Mouse (Mus musculus): ENCODE results near the gene Dusp5. TPM values are rescaled to one million over a fixed set of nuclear protein-coding genes. Genes with fewer than 3 reads are reported as not detected.
A peak's percentile ranks its signal among the peaks of the same experiment; 100 is the strongest.

Gene Dusp5
- total RNA-seq, 4 experiments from 2014 or later = 7.8 to 12.1 (median 10.0) TPM

DNA sequence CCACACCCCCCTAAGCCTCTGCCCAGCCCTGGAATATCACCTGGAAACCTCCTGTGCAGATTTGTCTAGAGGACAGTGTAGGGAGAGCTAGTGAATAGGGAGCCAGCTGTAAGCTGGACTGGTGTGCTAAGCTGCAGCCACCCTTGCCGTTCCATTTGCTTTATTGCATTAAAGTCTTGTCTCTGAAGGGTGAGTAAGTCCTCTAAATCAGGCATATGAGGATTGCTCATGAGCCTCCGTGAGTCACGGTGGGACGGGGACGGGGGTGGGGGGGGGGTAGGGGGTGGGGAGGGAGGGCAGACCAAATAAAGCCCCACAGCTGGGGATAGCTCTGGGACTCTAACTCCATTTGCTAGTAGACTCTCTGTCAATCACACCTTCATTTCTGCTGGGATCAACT is 14.7 kb downstream of the Dusp5 start:
- DNase-seq (ENCODE audit: low spot score in 2 of 2) = no peak

DNA sequence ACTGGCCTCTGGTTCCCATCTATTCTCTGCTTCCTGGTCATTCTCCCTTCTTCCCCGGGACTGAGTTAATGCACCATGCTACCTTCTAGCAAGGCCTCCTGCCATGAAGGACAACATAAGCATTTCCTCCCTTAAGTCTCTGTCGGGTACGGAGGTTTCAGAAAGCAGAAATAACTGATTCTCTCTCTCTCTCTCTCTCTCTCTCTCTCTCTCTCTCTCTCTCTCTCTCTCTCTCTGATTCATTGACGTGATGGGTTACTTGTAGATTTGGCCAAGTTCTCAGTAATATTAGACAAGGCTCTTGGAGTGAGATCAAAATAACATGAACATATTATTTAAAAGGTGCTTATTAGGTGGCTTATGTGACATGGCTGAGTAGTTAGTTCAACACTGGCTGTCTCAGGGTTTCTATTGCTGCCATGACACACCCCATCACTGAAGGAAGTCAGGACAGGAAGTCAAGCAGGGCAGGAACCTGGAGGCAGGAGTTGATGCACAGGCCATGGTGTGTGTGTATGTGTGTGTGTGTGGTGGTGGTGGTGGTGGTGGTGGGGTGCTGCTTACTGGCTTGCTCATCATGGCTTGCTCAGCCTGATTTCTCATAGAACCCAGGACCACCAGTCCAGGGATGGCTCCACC is 16.1 kb downstream of the Dusp5 start:
- DNase-seq (ENCODE audit: low spot score in 2 of 2) = no peak

DNA sequence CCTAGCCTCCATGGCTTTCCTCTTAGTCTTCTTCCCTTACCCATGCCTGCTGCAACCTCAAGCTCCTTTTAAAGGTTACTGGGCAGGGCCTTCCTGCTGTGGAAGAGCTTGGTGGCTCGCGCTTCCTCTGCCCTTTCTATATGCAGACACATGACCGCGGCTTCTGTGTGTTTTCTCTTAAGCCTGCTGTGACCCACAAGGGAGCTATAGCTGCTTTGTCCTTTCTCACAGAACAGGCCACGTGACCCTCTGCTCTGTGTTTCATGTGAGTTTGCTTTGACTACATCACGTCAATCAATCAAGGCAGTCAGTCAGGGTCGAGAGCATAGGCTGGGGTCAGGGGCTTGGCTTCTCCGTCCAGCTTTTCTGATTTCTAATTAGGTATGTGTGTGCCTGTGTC is 18.7 kb downstream of the Dusp5 start:
- DNase-seq (ENCODE audit: low spot score in 2 of 2) = no peak

DNA sequence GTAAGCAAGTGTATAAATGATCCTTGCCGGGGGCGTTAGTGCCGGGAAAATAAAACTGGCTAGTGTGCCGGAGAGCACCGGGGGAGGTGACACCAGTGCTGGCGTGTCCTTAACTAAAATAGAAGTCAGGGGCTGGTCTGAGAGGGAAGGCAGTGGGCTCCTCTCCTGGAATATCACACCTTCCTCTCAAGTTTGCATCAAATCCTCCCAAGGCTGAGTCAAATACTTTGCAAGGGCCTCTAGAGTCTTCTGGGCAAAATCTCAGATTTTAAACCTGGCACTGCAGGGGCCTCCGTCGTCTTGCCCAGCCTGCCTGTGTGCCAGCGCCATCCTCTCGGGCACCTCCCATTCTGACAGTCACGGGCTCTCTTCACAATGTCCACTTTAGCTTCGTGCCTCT is 22.1 kb downstream of the Dusp5 start:
- DNase-seq (ENCODE audit: low spot score in 2 of 2) = peak in 1 of 2 experiments; percentile 55

DNA sequence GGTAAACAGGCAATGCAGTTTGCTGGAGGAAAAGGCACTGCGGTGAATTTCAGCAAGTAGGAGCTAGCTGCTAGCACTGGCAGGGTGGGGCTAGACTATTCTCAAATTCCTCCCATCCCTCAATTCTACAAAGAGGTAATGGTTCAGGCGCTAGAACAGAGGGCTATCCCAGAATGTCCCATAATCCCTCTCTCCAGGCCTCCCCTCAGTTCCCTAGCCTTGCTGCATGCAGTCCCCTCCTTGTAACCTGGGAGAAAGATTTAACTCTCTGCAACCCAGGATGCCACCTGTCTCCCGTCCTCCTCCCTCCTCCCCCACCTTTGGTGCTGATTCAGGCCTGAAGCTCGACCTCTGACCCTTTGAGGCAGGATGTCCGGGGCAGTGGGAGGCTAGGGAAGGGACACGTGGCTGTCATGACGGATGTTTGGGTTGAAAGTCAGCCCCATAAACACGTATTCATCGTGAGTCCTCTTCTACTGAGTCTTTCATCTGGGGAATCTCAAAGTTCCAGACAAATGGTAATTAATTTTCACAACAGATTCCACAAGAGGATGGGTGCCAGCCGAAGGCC is 23.4 kb downstream of the Dusp5 start:
- no peak for DNase-seq (ENCODE audit: low spot score in 2 of 2)

DNA sequence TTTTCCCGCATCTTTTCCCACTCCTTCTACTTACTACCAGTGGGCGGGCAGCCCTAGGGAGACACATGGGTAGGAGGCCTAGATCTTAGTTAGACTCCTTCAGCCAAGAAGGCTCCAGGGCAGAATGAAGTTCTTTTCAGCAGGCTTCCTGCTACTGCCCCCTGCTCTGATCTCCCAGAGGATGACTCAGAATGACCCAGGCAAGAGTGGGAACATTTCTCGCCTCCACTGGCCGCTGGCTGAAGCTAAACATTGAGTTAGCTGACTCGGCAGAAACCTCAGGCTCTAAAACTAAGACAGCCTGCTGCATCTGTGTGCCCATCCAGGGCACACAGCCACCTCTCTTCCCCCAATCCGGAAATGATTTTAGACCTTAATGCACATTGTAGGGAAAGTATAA is 23.9 kb downstream of the Dusp5 start:
- DNase-seq (ENCODE audit: low spot score in 2 of 2) = no peak

DNA sequence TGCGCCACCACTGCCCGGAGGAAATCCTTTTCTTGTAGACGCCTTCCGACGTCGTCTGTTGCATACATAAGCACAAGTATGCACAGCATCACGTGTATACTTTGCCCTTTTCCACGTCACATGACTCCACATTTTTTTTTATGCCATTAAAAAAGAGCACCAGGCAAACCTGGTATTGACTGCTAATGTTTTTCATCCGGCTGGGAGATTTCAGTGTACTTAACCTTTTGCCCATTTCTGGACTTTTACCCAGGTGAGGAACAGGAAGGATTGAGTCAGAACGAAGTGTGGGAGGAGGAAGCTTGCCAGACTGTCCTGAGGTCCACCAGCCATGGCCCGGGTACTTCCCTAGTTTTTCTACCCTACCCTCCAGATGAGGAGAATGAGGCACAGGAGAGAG is 25.5 kb downstream of the Dusp5 start:
- no peak for DNase-seq (ENCODE audit: low spot score in 2 of 2)

DNA sequence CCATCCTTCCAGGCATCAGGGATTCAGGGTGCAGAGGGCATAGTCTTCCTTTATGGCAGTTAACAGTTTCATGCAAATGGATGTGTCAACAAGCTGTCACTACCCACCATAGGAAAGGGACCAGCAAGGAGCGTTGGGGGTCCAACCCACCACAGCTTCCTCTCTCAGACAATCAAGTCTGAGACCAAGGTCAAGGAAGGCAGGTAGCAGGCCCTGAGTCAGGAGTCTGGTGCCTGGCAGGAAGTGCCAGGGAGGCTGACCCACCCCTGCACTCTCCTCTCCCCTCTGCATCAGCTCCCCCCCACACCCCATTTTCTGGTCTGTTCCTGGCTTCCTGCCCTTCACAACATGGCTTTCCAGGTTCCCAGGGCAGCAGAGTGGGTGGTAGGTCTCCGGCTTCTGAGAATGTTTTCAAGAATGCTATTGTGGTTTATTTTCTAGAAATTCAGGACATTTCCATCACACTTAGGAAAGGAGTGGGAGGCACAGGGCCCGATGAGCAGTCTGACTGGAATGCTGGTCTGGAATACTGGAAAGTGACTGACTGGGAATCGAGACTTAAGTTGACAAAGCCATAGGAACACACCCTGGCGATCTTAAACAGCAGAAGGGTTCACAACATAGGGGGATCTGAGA is 26.2 kb downstream of the Dusp5 start:
- no peak for DNase-seq (ENCODE audit: low spot score in 2 of 2)

DNA sequence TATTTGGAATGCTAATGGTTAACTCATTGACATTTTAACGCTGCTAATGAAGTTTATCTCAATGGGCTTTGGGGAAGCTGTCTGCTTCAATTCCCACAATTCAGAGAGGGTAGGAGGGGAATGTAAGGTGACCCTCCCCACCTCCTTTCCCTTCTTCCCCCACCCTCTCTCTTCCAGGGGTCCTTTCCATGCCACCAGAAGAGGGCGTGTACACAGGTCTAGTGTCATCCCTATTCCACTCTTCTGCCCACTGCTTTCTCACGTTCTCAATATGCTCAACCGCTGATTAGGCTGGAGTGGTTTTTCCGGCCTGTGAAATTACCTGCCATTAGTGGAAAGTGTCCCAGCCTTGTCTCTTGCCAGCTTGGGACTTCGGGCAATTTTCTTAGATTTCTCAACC is 27.9 kb downstream of the Dusp5 start:
- DNase-seq (ENCODE audit: low spot score in 2 of 2) = no peak

DNA sequence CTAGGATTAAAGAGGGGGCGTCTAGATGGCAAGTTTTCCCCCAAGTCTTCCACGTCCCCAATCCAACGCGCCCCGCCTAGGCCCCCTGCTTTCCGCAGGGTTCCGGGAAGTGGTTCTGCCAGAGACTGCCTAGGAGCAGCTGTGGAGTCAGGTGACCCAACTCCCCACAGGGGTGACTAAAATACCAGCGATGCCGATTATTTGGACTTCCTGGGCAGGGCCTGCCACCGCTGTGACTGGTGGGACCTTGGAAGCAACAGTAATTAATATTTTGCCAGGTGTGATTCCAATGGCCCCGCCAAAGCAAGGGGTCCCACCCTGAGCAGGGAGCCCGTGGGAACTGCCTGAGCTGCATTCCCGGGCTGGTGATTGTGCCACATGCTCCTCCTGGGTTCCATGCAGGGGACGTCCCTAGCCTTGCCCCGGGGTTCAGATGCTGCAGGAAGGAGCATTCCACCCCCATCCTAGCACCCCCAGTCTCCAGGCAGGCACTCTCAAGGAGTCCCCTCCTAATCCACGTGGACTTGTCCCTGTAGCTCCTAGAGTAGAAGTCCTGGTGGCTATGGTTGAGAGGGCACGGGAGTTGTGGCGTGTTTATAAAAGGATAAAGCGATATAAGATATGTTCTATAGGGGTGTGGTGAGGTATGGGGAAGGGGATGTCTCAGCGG is 28.5 kb downstream of the Dusp5 start:
- DNase-seq (ENCODE audit: low spot score in 2 of 2) = no peak

DNA sequence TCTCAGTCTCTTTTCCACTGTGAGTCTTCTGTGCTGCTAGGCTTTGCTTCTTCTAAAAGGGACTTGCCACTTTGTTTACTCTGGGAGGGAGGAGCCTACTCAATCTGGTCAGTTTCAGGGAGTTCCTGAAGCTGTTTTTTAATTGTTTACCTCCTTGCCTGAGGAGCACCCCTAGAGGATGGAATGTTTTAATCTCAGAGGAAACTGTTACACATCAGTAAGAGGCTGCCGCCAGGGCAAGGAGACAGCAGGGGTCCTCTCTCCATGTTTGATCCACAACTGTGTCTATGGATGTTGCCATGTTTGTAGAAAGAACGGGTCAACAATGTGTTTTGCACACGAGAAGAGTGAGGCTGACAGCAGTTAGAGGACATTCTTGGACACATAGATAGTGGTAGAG is 31.5 kb downstream of the Dusp5 start:
- DNase-seq (ENCODE audit: low spot score in 2 of 2) = no peak

DNA sequence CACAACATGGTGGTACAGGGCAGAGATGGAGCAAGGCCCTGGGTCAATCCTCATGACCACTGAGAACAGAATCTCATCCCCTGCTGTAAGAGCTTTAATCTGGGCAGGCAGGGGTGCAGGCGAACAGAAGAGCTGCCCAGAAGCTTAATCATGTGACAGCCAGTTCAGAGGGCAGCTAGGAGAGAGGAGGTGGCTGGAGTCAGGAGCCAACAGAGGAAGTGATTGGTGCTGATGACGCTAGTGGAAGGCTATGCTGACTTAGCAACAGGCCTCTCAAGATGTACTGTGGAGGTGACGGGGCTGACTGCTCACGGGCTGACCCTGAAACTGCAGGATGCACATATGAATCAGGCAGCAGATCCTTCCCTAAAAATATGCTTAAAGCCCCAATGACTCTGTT is 35.3 kb downstream of the Dusp5 start:
- DNase-seq (ENCODE audit: low spot score in 2 of 2) = no peak

DNA sequence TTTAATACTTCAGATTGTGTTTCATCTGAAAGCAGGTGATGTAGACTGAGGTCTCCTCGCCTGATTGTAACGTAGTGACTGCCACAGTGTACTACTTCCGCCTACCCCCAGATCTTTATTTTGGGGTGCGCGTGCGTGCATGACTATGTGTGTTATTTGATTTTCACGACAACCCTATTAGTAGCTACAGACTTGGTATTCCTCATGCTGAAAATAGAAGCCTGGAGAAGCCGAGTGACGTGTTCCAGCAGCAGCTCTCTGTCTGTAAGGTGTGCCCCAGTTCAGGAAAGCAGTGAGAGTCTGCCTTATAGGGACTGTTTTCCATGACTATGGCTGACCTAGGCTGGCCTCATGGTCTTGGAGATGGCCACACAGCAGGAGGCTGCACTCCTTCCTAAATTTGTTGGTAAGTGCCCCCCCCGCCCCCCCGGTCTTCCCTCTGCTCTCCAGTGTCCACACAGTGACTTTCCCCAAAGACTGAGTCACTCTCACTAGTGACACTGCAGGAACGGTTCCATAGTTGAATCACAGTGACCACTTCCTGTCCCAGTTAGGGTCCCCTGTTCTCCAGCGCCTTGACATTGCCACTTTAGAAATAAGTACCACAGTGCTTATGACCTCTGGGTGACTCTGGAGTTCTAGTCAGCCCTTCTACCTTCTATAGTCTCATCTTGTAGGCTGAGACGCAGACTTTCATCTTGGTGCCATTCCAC is 36.8 kb downstream of the Dusp5 start:
- DNase-seq (ENCODE audit: low spot score in 2 of 2) = no peak

DNA sequence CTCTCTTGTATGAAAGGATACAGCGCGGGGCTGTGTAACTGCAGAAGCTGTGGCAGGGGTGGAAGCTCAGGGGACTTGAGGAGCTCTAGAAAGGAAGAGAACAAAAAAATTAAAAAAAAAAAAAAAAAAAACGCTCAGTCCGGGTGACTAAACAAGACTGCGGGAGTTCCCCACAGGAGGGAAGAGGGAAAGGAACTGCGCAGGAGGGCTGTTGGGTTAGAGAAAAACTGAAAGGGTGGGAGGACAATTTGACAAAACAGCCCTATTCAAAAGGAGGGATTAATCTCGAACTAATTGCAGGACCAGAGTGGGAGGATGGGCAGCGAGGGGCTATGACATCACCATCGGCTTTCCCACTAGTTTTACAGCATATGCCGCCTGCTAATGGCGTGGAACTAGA is 39.0 kb downstream of the Dusp5 start:
- DNase-seq (ENCODE audit: low spot score in 2 of 2) = no peak

DNA sequence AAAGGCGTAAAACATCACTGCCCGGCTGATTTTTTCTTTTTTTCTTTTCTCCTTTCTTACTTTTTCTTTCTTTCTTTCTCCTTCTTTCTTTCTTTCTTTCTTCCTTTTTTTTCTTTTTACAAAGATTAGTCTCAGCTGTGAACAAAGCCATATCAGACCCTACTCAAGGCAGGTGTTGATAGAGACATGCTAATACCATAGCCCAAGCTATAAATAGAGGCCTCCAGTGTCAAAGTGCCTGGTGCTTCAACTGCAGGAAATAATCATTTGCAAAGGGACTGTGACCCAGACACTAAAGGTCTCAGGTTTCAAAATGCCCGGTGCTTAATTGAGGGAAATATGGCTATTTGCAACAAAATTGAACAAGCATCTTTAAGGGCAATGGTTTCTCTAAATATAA is 39.6 kb downstream of the Dusp5 start:
- no peak for DNase-seq (ENCODE audit: low spot score in 2 of 2)

DNA sequence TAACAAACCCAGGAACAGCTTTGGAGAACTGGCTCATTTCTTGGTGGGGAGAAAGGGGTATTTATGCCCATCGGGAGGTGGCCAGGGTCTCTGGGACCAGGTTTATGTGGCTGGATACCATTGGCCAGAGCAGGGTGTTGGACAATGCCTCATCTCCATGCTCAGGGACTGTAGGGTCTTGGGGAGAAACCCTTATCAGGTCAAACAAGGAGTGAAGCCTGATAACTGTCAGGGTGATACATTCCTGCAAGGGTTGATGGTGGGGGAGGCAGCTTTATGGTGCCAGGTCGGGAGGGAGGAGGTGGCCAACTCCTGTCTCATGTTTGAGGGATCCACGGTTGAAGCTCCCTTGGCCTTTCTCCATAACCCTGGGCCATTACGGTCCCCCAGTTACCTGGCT is 42.1 kb downstream of the Dusp5 start:
- no peak for DNase-seq (ENCODE audit: low spot score in 2 of 2)

DNA sequence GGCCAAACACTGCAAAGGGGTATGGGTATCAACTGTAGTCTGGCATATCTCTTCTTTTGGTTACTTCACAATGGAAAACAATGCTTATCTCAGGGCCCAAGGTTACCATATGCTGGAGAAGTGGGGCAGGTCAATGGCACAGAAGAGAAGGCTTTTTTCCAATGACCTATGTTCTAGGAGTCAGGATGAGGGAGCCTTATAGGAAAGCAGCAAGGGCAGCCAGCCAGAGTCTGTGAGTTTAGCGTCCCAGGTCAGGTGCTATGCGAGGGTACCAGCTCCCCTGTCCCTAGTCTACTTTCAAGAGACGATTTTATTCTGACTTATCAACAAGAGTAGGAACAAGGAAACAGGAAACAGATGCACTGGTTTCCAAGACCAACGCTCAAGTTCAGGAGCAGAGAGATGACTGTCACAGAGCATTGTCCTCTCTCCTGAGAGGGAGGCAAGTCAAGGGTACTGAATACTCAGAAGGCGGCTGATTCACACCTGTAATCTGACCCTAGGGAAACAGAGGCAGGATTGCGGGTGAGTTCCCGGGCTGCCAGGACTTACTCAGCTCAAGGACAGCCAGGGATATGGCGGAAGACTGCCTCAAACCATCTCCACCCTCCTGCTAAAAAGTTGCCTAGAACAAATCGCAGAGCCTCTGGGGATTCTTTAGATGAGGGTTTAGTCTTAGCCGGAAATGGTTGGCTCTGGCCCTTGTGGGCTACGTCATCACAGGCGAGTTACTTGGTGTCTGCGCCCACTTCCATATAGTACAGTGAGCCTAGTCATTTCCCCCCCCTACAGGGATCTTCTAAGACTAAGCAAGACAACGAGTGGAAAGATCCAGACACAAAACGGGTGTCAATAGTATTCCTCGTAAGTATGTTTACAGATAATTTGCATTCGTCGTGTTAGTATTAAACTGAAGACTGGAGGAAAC is 42.9 kb downstream of the Dusp5 start:
- DNase-seq (ENCODE audit: low spot score in 2 of 2) = no peak

DNA sequence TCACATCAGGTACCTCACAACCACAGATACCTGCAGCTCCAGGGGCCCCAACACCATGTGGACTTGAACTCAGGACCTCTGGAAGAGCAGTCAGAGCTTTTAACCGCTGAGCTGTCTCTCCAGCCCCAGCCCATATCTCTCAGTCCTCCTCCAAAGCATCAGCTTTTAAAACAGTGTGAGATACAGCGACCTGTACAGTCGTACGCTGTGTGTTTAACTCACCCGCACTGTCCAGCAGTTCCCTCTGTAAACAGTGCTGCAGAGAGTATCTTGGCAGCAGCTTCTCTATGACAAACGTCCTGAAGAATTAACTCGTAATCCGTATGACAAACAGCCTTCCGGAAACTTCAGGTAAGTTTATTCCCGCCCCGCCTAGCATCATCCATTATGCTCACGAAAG is 43.7 kb downstream of the Dusp5 start:
- no peak for DNase-seq (ENCODE audit: low spot score in 2 of 2)

DNA sequence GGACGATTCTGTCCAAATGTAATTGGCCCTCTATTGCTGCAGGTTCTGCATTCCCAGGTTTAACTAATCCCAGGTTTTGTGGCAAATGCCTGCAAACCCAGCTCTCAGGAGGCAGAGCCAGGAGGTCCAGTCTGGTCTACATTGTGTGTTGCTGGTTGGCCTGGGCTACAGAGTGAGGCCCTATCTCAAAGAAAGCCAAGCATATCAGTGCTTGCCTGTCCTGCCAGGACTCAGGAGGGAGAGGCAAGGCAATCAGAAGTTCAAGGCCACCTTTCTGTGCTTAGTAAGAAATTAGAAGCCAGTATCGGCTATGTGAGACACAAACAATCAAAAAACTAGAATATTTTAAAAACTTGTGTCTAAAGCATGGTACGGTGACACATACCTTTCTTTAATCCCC is 44.2 kb downstream of the Dusp5 start:
- no peak for DNase-seq (ENCODE audit: low spot score in 2 of 2)

DNA sequence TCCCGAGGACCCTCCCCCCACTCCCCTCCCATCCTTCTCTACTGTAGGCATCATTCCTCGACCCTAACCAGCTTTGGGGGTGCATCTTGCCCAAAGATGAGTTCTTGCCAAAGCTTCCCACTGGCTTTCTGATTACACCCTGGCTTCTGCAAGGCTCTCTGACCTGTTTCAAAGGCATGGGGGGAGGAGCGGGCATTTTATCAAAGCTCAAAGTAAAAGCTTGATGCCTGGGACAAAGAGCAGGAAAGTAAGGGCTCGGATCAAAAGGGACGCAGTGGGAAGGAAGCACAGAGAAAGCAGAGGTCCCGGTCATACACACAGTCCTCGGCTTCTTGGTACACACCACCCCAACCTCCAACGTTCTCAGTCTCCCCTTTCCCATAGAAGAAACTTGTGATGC is 45.2 kb downstream of the Dusp5 start:
- no peak for DNase-seq (ENCODE audit: low spot score in 2 of 2)

DNA sequence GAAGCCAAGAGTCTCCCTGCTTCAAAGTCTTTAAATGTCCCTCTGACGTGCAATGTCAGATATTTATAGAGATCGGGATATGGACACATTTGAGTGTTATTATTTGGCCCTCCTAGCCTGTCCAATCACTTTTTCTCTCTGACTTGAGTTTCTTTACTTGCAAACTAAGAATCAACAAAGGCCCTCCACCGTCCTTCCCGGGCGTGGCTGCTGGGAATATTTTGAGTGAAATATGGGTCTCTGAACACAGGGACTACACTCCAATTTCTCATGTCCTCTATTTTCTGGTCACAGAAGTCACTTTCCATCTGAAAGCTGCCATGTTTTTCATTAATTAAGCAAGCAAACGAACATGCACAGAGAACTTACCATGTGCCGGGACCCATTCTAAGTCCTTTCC is 45.6 kb downstream of the Dusp5 start:
- no peak for DNase-seq (ENCODE audit: low spot score in 2 of 2)

All from left cerebral cortex, adult 8-10 months (tissue).